Mouse (Mus musculus): Measurements from ENCODE around the gene Pmf1.

The Pmf1 gene

DNA sequence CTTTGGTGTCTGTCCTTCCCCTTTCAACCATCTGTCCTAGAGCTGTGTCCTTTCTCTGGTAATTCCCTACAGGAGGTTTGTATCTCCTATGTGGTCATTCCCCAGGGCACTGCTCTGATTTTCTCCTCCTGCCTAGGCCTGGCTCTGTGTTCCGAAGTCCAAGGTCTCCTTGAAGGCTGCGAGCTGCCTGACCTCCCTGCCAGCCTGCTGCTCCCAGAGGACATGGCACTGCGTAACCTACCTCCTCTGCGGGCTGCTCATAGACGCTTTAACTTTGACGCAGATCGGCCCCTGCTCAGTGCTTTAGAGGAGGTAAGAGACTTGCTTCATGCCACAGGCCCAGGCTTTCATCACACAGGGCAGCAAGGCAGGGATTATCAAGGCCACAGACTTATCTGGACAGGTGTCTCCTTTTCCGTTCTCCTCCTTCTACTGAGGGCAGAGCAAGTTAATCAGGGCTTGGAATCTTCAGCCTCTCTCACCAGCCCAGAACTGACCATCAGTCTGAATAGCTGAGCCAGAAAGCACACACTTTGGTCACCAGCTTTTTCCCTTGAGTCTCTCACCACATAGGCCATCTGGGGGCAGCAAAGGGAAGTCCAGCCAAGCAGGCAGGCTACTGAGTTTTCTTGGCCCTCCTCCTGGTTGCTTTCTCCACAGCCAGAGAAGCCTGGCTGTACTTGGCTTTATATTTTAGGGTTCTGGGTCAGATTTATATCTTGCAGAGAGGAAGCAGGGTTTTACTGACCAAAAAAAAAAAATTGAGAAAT is 55.5 kb downstream of the Pmf1 start:
- DNase-seq (ENCODE audit: low read depth, low spot score), result no peak

DNA sequence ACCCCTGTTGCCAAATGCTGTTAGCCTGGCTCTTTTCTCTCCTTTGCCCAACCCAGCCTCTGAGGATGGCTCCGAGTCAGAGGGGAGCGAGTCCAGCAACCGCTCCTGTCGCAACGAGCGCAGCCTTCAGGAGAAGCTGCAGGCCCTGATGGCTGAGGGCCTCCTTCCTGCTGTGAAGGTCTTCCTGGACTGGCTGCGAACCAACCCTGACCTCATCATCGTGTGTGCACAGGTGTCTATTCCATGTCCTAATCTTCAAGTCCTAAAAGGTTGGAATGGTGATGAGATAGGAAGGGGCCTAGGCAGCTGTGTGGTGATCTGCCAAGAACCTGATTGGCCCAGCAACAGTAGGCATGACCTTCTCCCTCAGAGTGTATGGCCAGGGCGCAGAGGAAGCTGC is 57.2 kb downstream of the Pmf1 start:
- DNase-seq (ENCODE audit: low read depth, low spot score), result no peak

DNA sequence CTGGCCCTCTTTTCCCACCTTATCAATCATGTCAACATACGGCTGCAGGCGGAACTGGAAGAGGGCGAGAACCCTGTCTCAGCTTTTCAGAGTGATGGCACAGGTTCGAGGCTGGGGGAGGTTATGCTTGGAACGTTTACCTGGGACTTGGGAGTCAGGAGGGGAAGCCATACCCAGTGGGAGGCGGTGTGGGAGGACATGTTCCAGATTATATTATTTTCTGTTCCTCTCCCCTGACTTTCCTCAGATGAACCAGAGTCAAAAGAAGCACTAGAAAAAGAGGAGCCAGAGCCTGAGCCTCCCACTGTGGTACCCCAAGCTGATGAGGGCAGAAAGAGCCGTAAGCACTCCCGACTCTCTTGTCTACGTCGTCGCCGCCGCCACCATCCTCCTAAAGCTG is 59.4 kb downstream of the Pmf1 start:
- DNase-seq (ENCODE audit: low read depth, low spot score), result no peak
